Mouse (Mus musculus): ENCODE data around the gene Grik5.

The Grik5 gene

DNA sequence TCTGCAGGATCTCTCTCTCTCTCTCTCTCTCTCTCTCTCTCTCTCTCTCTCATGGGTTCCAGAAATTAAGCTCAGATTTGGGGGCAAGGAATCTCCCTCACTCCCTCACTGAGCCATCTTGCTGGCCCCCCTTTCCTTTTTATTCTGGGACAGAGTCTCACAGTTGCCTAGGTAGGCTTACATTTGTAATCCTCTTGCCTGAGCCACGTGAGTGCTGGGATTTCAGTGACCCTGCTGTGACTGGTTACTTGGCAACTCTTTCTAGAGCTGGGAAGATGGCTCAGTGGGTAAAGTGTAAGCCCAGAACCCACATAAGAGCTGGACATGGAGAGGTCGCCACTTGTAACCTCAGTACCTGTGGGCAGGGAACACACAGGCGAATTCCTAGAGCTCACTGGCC, 40.6 kb downstream of the Grik5 start:
- no peak for DNase-seq (ENCODE audit: low spot score)

DNA sequence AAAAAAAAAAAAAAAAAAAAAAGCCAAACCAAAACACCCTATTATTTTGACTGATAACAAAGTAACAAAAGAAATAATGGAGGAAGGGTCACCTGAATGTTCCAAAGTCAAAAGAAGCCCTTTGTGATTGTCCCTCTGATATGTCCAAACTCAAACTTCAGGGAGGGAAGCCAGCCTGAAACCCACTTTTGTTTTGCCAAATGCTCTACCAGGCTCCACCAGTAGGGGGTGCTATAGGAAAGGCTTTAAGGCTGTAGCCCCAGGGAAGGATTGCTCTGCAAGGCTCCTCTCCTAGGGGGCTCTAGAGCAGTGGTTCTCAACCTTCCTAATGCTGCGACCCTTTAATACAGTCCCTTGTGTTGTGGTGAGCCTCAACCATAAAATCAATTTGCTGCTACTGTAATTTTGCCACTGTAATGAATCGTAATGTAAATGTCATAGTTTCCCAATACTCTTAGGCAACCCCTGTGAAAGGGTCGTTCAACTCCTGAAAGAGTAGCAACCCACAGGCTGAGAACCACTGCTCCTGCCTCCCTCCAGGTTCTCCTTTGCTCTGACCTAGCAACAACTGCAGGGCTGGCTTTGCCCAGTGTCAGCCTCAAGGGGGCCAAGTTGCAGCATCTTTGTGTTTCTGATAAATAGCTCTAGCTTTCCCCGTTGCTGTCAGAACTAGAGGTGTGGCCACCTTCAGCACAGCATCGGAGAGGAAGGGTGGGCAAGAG, 42.0 kb downstream of the Grik5 start:
- DNase-seq (ENCODE audit: low spot score) = peak; percentile 57

DNA sequence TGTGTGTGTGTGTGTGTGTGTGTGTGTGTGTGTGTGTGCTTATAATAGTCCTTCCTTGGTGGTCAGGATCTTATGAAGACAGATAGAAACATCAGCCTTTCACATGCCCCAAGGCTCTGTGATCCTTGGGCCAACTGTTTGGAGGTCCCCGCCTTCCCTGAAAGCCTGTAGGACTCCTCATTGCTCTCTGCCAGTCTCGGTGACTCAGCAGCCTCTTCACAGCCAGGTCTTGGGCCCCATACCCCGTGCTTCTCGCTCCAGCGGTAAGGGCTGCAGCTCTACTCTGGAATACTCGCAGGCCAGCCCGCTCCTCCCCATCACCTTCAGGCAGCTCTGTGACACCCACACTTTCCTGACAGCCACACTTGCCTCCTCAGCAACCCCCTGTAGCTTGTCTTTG, 45.7 kb downstream of the Grik5 start:
- DNase-seq (ENCODE audit: low spot score) = no peak

DNA sequence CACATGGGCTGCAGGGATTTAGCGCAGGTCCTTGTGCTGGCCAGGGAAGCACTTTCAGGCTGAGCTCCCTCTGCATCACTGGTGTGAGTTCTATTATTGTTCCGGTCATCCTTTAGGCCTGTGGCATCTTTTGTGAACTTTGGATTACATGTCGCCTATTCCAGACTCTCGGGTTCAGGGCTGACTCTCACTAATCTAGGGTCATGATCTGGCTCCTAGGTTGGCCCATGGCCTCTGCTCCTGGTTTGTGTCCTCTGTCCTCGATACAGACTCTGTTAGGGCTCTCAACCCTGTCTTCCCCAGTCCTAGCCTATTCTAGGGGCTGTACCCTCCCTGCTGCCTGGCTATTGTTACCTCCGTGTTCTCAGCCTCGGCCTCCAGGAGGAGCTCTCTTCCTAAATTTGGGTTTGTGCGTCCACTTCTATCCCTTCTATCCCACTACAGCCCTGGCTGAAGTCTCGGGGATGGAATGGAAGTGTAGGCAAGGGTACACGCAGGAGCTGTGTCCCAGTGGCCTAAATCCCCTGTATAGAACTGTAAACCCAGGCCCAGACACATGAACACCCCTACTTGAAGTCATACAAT, 46.2 kb downstream of the Grik5 start:
- no peak for DNase-seq (ENCODE audit: low spot score)

- DNase-seq (ENCODE audit: low spot score) = no peak
Measured at GRCm38 (mm10) chr7:25011592-25011991, 60.6 kb downstream of the Grik5 start.

DNA sequence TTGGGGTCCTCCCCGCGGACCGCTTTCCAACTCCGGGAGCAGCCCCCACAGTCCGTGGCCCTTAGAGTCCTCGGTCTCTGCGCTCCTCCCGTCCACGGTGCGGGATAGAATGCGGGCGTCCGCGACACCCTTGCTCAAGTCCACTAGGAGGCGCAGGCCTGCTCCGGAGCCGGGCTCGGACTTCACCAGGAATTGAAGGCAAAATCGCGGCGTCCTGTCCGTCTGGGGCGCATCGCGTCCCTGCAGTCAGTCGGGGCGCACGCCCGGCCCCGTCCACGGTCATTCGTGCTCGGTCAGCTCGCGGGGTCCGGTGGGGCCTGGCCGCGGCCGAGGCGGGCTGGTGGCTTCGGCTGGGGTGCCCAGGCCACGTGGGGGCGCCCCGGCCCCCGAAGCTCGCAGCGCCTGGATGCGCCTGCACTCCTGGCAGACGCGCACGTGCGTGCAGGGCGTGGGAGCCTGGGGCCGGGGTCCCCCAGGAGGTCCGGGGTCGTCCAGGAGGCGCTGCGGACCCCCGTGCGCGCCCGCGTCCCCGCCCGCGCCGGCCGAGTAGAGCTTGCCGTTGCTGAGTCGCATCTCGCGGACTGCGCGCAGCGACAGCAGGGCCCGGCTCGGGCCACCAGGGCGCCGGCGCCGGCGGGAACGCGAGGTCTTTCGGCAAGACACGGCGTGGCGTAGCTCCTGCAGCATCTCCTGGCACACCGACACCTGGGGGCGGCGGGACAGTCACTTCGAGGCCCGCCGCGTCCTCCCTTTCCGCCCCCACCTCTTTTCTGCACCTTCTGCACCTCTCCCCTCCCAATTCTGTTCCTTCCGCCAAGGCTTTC, 61.8 kb downstream of the Grik5 start:
- no peak for DNase-seq (ENCODE audit: low spot score)

DNA sequence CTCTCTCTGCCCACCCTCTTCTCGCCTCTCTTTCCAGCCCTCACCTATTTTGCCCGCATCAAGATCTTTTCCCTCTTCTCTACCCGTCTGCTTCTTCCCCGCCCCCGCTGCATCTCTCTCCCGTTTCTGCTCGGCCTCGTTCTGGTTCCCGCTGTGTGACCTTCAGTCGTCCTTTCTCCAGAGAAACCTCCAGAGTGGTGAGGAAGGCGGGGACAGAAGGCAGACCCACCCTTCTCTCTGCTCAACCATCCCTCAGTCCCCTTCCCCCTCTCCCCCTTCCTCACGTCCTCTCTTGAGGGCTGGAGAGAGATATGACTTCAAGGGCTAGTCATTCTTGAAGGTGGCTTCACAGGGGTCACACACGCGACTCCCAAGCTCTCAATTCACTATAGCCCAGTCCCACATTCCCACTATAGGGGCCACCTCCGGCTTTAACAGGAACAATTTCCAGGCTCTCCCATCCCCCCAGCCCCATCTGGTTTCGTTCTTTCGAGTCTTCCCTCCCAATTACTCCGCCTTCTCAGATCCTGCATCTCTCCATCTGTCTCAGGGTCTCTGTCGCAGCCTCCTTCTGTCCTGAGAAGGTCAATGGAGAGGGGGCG, 62.9 kb downstream of the Grik5 start:
- DNase-seq (ENCODE audit: low spot score) = no peak

GRCm38 (mm10) chr7:25008635-25009034, 63.5 kb downstream of the Grik5 start:
- no peak for DNase-seq (ENCODE audit: low spot score)

- DNase-seq (ENCODE audit: low spot score) = no peak
Measured at GRCm38 (mm10) chr7:25007609-25008374, 64.4 kb downstream of the Grik5 start.

- DNase-seq (ENCODE audit: low spot score) = no peak
Measured at GRCm38 (mm10) chr7:25006586-25007364, 65.4 kb downstream of the Grik5 start.

- no peak for DNase-seq (ENCODE audit: low spot score)
Measured at GRCm38 (mm10) chr7:25006171-25006570, 66.0 kb downstream of the Grik5 start.

- no peak for DNase-seq (ENCODE audit: low spot score)
Measured at GRCm38 (mm10) chr7:25005421-25006065, 66.6 kb downstream of the Grik5 start, which contains the start of gene Atp1a3. Atp1a3 (minus strand) TSS chr7:25005958.

GRCm38 (mm10) chr7:25004806-25005205, 67.3 kb downstream of the Grik5 start:
- DNase-seq (ENCODE audit: low spot score) = no peak

GRCm38 (mm10) chr7:25003820-25004388, 68.2 kb downstream of the Grik5 start:
- no peak for DNase-seq (ENCODE audit: low spot score)

- no peak for DNase-seq (ENCODE audit: low spot score)
Measured at GRCm38 (mm10) chr7:25003291-25003690, 68.9 kb downstream of the Grik5 start.

DNA sequence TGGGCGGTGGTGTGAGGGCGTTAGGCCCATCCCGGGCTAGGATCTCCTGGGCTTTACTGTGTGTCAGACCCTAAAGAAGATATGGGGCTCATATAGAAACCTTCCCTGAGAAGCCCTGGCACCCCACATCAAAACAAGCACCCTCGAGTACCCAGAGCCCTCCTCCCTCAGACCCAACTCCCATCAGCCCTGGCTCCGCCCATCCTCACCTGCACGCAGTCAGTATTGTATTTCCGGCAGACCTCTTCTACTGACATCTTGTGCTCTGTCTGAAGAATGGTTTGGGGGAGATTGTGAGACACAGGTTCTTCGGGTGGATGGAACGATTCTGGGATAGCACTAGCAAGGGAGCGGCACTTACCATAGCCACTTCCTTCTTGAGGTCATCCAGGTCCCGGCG, 71.4 kb downstream of the Grik5 start:
- no peak for DNase-seq (ENCODE audit: low spot score)

DNA sequence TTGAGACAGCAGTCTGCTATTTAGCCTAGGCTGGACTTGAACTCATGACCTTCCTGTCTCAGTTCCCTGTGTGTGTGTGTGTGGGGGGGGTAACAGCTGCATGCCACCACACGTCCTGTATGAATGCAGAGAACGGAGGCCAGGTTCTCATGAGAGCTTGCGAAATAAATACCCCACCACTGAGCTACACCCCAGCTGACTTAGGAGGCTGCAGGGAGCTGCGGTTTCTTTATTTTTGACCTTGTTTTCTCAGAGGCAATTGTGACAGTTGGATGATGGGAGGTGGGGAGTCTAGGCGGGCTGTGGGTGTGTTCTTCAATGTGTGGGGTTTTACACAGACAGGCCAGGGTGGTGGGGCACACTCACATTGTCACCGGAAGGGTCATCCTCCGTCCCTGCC, 71.9 kb downstream of the Grik5 start:
- DNase-seq (ENCODE audit: low spot score) = no peak

DNA sequence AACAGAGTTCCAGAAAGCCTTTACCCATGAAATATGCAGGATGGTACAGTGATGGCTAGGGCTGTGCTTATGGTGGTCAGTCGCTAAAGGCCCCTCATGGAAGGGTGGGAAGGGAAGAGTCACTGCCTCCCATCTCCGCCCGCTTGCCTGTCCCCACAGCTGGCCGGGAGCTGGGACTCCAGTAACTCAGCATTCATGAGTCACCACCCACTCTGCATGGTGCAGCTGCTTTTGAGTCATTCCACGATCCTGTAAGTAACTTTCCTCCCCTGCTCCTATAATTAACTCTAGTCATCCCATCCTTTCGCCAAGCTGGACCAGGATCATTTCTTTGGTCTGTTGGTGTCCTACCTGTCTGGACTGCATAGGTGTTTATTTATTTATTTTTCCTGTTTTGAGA, 79.1 kb downstream of the Grik5 start:
- no peak for DNase-seq (ENCODE audit: low spot score)

- DNase-seq (ENCODE audit: low spot score) = no peak
Measured at GRCm38 (mm10) chr7:24990478-24990877, 81.7 kb downstream of the Grik5 start.

DNA sequence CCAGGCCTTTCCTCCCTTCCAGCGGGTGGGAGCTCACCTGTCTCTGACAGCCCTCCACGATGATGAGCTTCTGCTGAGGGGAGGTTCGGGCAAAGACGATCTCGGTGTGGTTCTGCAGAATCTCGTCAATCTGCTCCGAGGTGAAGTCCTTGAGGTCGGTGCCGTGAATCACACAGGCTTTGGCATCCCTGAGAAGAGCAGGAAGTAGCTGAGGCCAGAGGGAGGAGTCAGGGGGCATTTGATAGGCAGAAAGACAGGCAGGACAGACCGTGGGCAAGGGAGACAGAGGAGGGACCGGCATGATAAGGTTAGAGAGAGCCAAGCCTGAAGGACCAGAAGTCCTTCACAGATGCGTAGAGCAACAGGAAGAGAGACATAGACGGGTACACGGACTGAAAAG, 84.2 kb downstream of the Grik5 start:
- no peak for DNase-seq (ENCODE audit: low spot score)
